Mouse (Mus musculus): ENCODE data around the gene Zfp72. TPM values are rescaled to one million over a fixed set of nuclear protein-coding genes. Genes with fewer than 3 reads are reported as not detected.

Gene Zfp72
- total RNA-seq, 2 experiments from 2014 or later: 2.8 to 3.7 TPM

Small RNA genes lying within 50 kb of the gene (microRNA-seq; reads per million reads assigned to microRNA genes)
- 0 reads per million in 2 experiments for gene Mir692-3

Other genes with a start within 250 kb of the Zfp72 start
- gene Exoc3, start 182.1 kb downstream of the Zfp72 start, total RNA-seq (2021): 10 to 100 TPM; 54.4 to 57.3 TPM
- gene Ahrr, start 98.5 kb downstream of the Zfp72 start, total RNA-seq (2021): 1 to 10 TPM in 1 of 2 experiments, under 1 TPM in 1; 0.98 to 1.6 TPM
- 10 to 100 TPM; 54.5 to 54.8 TPM for gene Pdcd6, start 73.3 kb downstream of the Zfp72 start, total RNA-seq (2021)
- gene Sdha, start 40.6 kb downstream of the Zfp72 start, total RNA-seq (2021): 1,000 to 10,000 TPM; 1,198 to 1,226 TPM
- 10 to 100 TPM; 47.4 to 51.8 TPM for gene Ccdc127, start 40.5 kb downstream of the Zfp72 start, total RNA-seq (2021)
- 10 to 100 TPM; 41.9 to 49.7 TPM for gene Lrrc14b, start 26.8 kb downstream of the Zfp72 start, total RNA-seq (2021)
- 100 to 1,000 TPM; 272 to 274 TPM for gene Ftl1-ps1, start 8.9 kb upstream of the Zfp72 start, total RNA-seq (2021)
- 1 to 10 TPM; 6.4 to 6.5 TPM for gene Zfp825, start 103.2 kb upstream of the Zfp72 start, total RNA-seq (2021)
- 10 to 100 TPM; 42.9 to 47.0 TPM for gene Erap1, start 248.7 kb upstream of the Zfp72 start, total RNA-seq (2021)